Mouse (Mus musculus) intestine, embryonic 16.5 days (tissue): ENCODE results near the gene Banp. TPM values are rescaled to one million over a fixed set of nuclear protein-coding genes. Genes with fewer than 3 reads are reported as not detected.
A peak's percentile ranks its signal among the peaks of the same experiment; 100 is the strongest.

Source experiments
- ATAC-seq: fragments of 200-750 bp; cut with Nextera tagmentation; 2 replicates; pipeline ENCODE4 v1.8.0; 2017; ENCODE audit warnings: moderate TSS enrichment, moderate library complexity
- H3K27ac ChIP-seq: fragments of 300-500 bp; sonication (generic); 2 replicates; pipeline ENCODE4 v1.5.1; 2014; ENCODE audit warnings: mild to moderate bottlenecking, low read length
- H3K27me3 ChIP-seq: fragments of 300-500 bp; sonication (generic); replicated peaks from 2 replicates; pipeline ENCODE4 v1.6.1; 2014; ENCODE audit warnings: low read length, control low read depth, mixed read lengths; ENCODE audit not compliant: control insufficient read depth, insufficient read depth
- H3K36me3 ChIP-seq: fragments of 300-500 bp; sonication (generic); 2 replicates; pipeline ENCODE4 v1.6.1; 2014; ENCODE audit warnings: low read length, control low read depth; ENCODE audit not compliant: control insufficient read depth, insufficient read depth
- H3K4me1 ChIP-seq: fragments of 300-500 bp; sonication (generic); 2 replicates; pipeline ENCODE4 v1.6.1; 2014; ENCODE audit warnings: low read length, control low read depth, mixed read lengths; ENCODE audit not compliant: control insufficient read depth, insufficient read depth
- H3K4me2 ChIP-seq: fragments of 300-500 bp; sonication (generic); 2 replicates; pipeline ENCODE4 v1.6.1; 2014; ENCODE audit warnings: low read depth, low read length, control low read depth
- H3K4me3 ChIP-seq: fragments of 300-500 bp; sonication (generic); 2 replicates; pipeline ENCODE4 v1.5.1; 2014; ENCODE audit warnings: mild to moderate bottlenecking, low read length
- H3K9ac ChIP-seq: fragments of 300-500 bp; sonication (generic); 2 replicates; pipeline ENCODE4 v1.6.1; 2014; ENCODE audit warnings: low read depth, low read length
- H3K9me3 ChIP-seq: fragments of 300-500 bp; sonication (generic); 2 replicates; pipeline ENCODE4 v1.6.1; 2016; ENCODE audit warnings: low read length, control low read depth; ENCODE audit not compliant: control insufficient read depth
- WGBS: fragments of 180-500 bp; shearing (Covaris S2); extraction: QIAGEN DNeasy Blood & Tissue Kit; methylation state at CpG from one replicate; pipeline ENCODE4 v1.1.7; 2014; 5-methylcytosine and 5-hydroxymethylcytosine counted together
- polyA plus RNA-seq: library from polyadenylated mRNA; unstranded; fragments of >200 nt; fragmentation: Nextera tagmentation; extraction: Ambion mirVana; gene quantifications from 2 replicates; pipeline ENCODE4 v1.2.1, GENCODE M21; 2015

Gene Banp
- polyA plus RNA-seq, 1 experiment from 2014 or later = 36.6 TPM

DNA sequence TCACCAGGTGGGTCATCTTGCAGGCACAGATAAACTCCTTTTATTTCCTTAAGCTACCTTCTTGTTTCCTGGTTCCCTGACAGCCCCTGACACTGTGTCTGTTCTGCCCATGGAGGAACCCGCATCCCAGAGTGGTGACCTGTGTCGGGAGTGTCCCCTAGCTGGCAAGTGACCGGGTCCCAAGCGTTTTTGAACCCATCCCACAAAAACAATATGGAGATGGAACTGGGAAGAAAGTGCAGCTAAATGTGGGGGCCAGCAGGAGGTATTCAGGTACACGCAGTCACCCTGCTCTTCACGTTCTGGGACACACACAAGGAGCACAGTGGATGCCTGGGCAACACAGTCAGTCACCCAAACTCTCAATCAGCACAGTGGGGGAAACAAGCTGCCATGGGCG lies 3.2 kb upstream of the Banp start:
- Histone ChIP-seq H3K27me3 (no peaks in the 10 kb centered on the region), H3K27ac (no peak overlapping the region), H3K9me3 (no peaks in the 10 kb centered on the region), H3K36me3 (no peaks in the 10 kb centered on the region), H3K4me1 (peaks cover 18% of the 10 kb centered on the region), H3K4me2 (no peak overlapping the region), H3K9ac (no peak overlapping the region), H3K4me3 (no peak overlapping the region)
- WGBS = 91% methylated on average over 7 of the region's 7 CpGs
- no peak for ATAC-seq

DNA sequence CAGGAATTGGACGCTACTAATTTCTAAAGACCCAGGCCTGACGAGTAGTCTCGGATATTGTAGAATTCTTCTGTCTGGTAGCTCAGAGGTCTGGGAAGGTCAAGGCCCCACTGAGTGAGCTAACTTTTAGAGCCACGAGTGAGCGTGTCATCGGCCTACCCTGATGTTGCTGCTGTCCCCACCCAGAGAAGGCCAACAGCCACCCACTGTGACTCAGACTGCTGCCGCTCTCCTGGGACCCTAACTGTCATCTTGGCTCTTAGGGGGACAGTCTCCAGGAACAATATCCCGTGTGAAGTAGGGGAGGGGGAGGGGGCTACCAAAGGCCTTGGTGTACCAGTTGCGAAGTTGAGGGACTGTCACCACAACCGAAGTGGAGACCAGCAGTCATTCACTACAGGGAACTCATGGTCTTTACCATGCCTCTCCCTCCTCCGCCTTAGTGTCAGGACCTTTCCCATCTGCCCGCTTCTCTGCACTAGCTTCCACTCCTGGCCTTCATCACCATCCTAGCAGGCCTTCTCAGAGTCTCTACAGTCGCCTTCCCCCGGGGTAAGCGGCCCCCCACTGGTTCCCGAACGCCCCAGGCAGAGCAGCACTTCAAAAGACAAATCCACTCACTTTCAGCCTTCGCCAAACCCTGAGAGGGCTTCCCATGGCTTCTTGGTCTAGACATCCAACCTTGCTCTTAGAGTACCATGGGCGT lies 2.4 kb upstream of the Banp start:
- no peak for ATAC-seq
- Histone ChIP-seq H3K9me3 (no peaks in the 10 kb centered on the region), H3K27ac (peak overlapping the region; percentile 76), H3K36me3 (no peaks in the 10 kb centered on the region), H3K4me1 (peaks cover 23% of the 10 kb centered on the region), H3K4me3 (peak overlapping the region; percentile 46), H3K27me3 (no peaks in the 10 kb centered on the region), H3K9ac (peak overlapping the region; percentile 69), H3K4me2 (peak overlapping the region; percentile 67)
- 37% methylated on average over 19 of the region's 19 CpGs for WGBS

DNA sequence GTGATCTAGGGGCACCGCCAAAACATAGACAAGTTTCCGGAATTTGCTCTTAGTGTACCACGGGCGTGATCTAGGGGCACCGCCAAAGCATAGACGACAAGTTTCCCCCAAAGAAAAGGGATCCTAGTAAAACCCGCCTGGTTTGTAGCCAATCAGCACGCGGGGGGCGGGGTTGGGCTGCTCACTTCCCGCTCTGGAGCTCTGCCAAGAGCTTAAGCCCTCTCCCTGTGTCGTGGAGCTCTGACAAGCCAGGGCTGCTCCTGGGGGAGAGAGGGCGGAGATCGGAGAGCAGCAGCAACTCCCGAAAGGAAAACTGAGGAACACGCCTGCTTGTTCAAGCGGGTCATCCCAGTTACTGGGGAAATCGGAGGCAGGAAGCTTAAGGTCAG lies 1.8 kb upstream of the Banp start:
- under 1% methylated on average over 18 of the region's 18 CpGs for WGBS
- peak; percentile 34 for ATAC-seq
- no peaks in the 10 kb centered on the region for H3K36me3 ChIP-seq

DNA sequence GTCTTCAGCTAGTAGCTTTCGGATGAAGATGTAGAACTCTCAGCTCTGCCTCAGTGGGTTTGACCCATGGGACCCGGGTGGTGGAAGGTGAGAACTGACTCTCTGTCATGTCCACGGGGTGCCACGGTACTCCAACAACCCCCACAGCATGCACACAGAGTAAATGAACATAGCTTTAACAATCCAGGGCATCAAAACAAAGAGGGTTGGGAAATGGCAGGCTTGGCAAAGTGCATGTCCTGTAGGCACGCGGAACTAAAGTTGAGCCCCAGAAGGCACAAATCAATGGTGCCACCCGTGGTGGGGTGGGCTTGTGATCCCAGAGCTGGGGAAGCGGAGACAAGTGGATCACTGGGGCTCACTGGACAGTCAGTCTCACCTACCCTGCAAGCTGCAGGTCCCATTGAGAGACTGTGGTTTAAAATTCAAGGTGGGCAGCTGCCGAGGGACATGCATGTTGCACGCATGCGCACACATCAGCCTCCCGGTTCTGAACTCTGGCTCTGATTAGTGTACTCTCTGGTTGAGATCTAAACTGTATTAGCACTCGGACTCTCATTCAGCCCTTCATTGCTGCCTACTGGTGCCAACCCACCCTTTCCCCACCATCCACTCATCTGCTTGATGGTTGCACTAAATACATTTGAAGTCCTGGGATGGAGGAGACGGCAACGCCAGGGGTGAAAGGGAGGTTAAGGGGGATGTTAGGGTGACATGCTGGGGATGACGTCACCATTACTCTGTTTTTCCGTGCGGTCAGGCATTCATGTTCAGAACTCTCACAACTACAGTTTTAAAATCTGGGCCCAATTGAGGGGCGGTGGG lies 1.0 kb upstream of the Banp start:
- H3K36me3 ChIP-seq = no peaks in the 10 kb centered on the region
- peak overlapping the region; percentile 67 for H3K4me2 ChIP-seq
- H3K4me1 ChIP-seq = peaks cover 27% of the 10 kb centered on the region
- peak overlapping the region; percentile 91 for H3K27ac ChIP-seq
- ATAC-seq = no peak
- H3K27me3 ChIP-seq = no peaks in the 10 kb centered on the region
- no peaks in the 10 kb centered on the region for H3K9me3 ChIP-seq
- H3K9ac ChIP-seq = peak overlapping the region; percentile 69
- WGBS = 60% methylated on average over 19 of the region's 19 CpGs
- peak overlapping the region; percentile 46 for H3K4me3 ChIP-seq

More for the DNA sequence above, 1.8 kb upstream of the Banp start:
- Histone ChIP-seq H3K27me3 (no peaks in the 10 kb centered on the region), H3K9ac (peak overlapping the region; percentile 69), H3K4me2 (peak overlapping the region; percentile 67), H3K9me3 (no peaks in the 10 kb centered on the region), H3K4me1 (peaks cover 25% of the 10 kb centered on the region), H3K27ac (peak overlapping the region; percentile 91), H3K4me3 (peak overlapping the region; percentile 46)

DNA sequence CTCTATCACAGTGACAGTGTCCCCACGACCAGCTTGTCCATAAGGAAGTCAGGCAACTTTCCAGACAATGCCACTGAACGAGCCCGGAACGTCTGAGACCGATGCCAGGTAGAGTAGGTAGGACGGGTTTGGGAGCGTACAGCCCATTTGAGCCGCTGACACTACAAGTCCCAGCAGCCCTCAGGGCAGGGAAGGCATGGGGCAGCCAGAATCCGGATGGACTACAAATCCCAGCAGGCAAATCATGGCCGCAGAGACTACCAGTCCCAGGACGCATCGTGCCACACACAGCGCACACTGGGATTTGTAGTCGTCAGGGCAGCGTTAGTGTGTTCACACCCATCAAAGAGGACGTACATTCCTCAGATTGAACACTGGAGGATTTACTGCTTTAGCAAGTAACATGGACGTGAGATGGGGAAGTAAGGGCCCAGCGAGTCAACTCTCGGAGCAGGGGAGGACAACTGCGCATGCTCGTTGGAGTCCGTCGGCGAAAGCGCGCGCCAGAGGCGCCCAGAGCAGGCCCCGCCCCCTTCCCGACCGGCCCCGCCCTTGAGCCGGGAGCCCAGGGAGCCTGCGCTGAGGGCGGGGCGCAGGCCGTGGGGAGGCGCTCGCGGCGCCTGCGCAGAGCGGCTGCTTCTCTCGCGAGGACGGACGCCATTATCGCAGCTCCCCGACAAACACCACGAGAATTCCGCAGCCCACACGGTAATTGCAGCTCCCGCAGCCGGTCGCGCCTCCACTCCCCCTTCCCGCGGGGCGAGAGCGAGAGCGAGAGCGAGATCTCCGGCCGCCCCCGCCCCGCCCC lies 595 bp downstream of the Banp start:
- Histone ChIP-seq H3K9me3 (no peaks in the 10 kb centered on the region), H3K36me3 (no peaks in the 10 kb centered on the region), H3K9ac (peak overlapping the region; percentile 96), H3K27me3 (no peaks in the 10 kb centered on the region), H3K4me1 (peaks cover 30% of the 10 kb centered on the region), H3K27ac (peak overlapping the region; percentile 96), H3K4me2 (peak overlapping the region; percentile 58), H3K4me3 (peak overlapping the region; percentile 71)
- under 1% methylated on average over 55 of the region's 66 CpGs for WGBS
- peak; percentile 97 for ATAC-seq

DNA sequence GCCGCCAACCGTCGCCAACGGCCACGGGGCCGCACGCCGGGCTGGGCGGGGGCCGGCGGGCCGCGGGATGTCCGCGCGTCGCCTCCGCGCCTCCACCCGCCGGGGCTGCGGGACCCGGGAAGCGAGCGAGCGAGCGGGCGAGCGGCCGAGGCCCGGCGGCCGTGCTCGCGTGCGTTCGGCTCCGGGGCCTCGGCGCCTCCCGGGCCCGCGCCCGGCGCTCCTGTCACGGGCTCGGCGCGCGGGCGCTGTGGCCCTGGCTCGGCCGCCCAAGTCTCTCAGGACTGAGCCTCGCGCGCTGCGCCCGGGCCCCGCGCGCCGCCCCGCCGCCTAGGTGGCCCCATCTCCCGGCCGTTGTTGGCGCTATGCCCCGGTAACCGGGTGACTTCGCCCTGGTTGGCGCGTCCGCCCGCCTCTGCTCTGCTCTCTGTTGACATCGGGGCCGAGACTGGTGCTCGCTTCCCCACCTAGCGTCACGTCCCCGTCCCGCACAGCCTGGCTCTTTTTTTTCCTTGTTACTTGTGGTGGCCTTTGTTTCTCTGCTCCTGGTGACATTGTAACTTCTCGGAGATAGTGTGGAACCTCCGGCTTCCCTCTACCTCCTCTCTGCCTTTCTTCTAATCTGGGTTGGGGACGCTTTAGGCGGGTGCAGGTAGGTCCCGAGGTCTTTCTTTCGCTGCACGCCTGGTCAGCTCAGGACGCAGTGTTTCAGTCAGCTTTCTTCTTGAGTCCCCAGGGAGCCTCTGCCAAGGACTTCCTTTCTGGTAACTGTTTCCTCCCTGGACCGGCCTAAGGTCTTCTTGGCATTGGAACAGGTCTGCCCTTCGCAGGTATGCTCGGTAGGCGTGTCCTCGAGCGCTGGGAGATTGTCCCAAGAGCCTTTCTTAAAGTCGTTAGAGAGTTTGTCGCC lies 1.5 kb downstream of the Banp start:
- peaks cover 30% of the 10 kb centered on the region for H3K4me1 ChIP-seq
- no peaks in the 10 kb centered on the region for H3K9me3 ChIP-seq
- H3K36me3 ChIP-seq = no peaks in the 10 kb centered on the region
- peak overlapping the region; percentile 71 for H3K4me3 ChIP-seq
- peak overlapping the region; percentile 96 for H3K9ac ChIP-seq
- peak; percentile 11 for ATAC-seq
- H3K27ac ChIP-seq = peak overlapping the region; percentile 96
- H3K27me3 ChIP-seq = no peaks in the 10 kb centered on the region
- H3K4me2 ChIP-seq = peak overlapping the region; percentile 58
- under 1% methylated on average over 76 of the region's 97 CpGs for WGBS

DNA sequence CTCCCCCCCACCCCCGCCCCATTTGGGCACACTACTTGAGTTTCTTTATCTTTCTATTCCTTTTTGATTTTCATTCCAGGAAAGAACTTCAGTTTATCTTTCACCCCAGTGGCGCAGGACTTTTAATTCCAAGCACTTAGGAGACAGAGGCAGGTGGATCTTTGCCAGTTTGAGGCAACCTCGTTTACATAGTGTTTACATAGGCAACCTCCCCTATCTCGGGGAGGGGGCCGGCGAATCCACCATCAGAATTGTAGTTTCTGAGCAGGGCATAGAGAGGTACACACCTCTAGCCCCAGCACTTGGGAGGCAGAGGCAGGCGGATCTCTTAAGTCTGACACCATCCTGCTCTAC lies 2.1 kb downstream of the Banp start:
- Histone ChIP-seq H3K4me1 (peaks cover 30% of the 10 kb centered on the region), H3K36me3 (no peaks in the 10 kb centered on the region), H3K4me3 (peak overlapping the region; percentile 71), H3K27me3 (no peaks in the 10 kb centered on the region), H3K9ac (peak overlapping the region; percentile 96), H3K4me2 (peak overlapping the region; percentile 58), H3K27ac (peak overlapping the region; percentile 96; the same call in 1 of the 2 replicates), H3K9me3 (no peaks in the 10 kb centered on the region)
- 23% methylated on average over 7 of the region's 7 CpGs for WGBS
- no peak for ATAC-seq

DNA sequence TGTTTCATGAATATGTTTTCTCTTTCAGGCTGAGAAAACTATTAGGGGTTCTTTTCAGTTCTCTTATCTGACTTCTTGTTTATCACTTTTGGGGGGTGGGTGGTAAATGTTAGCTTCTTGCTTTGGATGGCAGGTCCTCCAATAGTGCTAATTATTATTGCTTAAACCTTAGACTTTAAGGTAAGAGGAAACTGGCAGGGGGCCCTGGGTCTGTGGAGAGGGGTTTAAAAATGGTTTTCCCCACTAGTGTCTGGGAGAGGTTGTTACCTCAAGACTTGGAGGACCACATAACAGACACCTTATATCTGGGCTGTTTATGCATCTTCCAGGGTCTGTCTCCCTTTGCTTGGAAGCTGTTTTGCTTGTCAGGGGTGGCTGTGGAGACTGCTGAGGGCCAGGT lies 2.6 kb downstream of the Banp start:
- Histone ChIP-seq H3K9me3 (no peaks in the 10 kb centered on the region), H3K9ac (0 out of 2 replicates have a peak overlapping the region, but pooled peaks have one; percentile 18), H3K27me3 (no peaks in the 10 kb centered on the region), H3K27ac (no peak overlapping the region), H3K4me3 (no peak overlapping the region), H3K4me2 (no peak overlapping the region), H3K36me3 (no peaks in the 10 kb centered on the region), H3K4me1 (peaks cover 29% of the 10 kb centered on the region)
- no peak for ATAC-seq
